Mouse (Mus musculus): ENCODE measurements around the gene Uba1.
"Not testable (repeated sequence)": the region's sequence is repeated elsewhere in the genome, so short reads cannot be mapped to it uniquely, and the experiment has no call there.

The Uba1 gene

DNA sequence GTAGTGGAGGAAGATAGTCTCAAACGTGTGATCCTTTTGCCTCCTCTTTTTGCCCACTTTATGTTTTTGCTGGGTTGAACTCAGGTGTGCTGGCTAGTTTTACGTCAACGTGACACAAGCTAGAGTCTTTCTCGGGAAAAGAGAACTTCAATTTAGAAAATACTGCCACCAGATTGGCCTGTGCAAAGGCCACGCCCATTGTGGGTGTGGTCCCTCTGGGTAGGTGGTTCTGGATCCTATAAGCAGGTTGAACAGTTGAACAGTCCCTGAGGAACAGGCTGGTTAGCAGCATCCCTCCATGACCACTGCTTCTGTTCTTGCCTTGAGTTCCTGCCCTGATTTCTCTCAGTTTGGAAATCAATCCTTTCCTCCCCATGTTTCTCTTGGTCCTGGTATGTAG is 70.6 kb downstream of the Uba1 start:
- no peak for DNase-seq (ENCODE audit: low read depth, low spot score)

- DNase-seq (ENCODE audit: low read depth, low spot score), result not testable (repeated sequence)
These were observed 71.9 kb downstream of the Uba1 start for GRCm38 (mm10) chrX:20730048-20730447.

Measured in c-Kit-negative CD71-positive TER-119-positive erythroid progenitor cells, embryonic 14.5 days (primary cell).